Mouse (Mus musculus) CH12.LX (cell line): Measurements from ENCODE around the gene BC005537.

Experiments used
- CHD1 ChIP-seq: IDR thresholded peaks from 2 replicates; pipeline ENCODE4 v1.6.1; 2012; ENCODE audit warnings: low read depth, low read length, improper control_type of control experiment, inconsistent platforms
- CTCF ChIP-seq, 2 experiments: IDR thresholded peaks in 1 of 2; conservative IDR thresholded peaks in 1 of 2; 2 replicates each; pipeline ENCODE4 v1.5.1; 2011 to 2012; ENCODE audit warnings: low read depth in 2 of 2, low read length in 2 of 2, improper control_type of control experiment in 1 of 2, inconsistent platforms in 1 of 2, mild to moderate bottlenecking in 1 of 2, moderate library complexity in 1 of 2
- GABPA ChIP-seq: IDR thresholded peaks from 2 replicates; pipeline ENCODE4 v1.6.1; 2012; ENCODE audit warnings: low read depth, low read length, improper control_type of control experiment, inconsistent platforms; ENCODE audit not compliant: insufficient replicate concordance
- KAT2A ChIP-seq: IDR thresholded peaks from 2 replicates; pipeline ENCODE4 v1.6.1; 2012; ENCODE audit warnings: low read length, improper control_type of control experiment, inconsistent platforms; ENCODE audit not compliant: insufficient replicate concordance
- POLR2A ChIP-seq: IDR thresholded peaks from 2 replicates; pipeline ENCODE4 v1.6.1; 2011; ENCODE audit warnings: low read depth, mild to moderate bottlenecking, improper control_type of control experiment, low read length

GRCm38 (mm10) chr13:24759451-24759850 is 42.0 kb upstream of the BC005537 start:
- TF ChIP-seq CHD1 (no peak), GABPA (no peak), CTCF (conservative IDR thresholded peaks at IDR 0.05 in 1 of 2, IDR thresholded peaks at IDR 0.05 in 1 of 2; ENCODE audit: low read depth in 2 of 2, low read length in 2 of 2) (no peak), KAT2A (no peak), POLR2A (no peak)
